Mouse (Mus musculus) left cerebral cortex, adult 18-20 months (tissue): ENCODE measurements around the gene Hpn. TPM values are rescaled to one million over a fixed set of nuclear protein-coding genes. Genes with fewer than 3 reads are reported as not detected.

Experiments
- DNase-seq, 2 experiments: peaks; one replicate each; pipeline ENCODE4 v3.0.0; 2021 to 2022; ENCODE audit warnings: low spot score in 2 of 2, mixed read lengths in 1 of 2
- total RNA-seq, 2 experiments: library from RNA; stranded (reverse); gene quantifications; 2 replicates each; pipeline ENCODE4 v1.2.3; 2021

Hpn gene
- total RNA-seq, 2 experiments from 2014 or later = 4.6 to 4.8 TPM

DNA sequence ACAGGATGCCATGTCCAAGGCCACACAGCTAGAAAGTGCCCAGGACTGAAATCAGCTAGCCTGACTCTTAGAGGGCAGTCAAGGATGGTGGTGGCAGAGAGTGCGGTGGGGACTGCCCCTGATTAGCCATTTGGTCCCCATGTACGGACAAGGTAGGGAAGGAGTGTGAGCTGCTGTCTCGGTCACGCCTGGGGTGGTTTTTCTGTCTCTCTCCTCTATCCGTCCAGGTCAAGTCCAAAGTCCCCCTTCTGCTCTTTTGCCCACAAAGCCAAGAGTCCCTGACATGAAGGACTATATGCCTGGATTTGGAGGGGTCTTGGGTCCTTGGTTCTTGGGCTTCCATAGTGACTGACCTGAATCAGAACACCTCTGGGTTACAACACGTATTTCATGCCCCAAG, 1.3 kb downstream of the Hpn start:
- no peak for DNase-seq

- no peak for DNase-seq
Observed at GRCm38 (mm10) chr7:31112036-31112435, 3.1 kb downstream of the Hpn start.

- DNase-seq = no peak
Observed at GRCm38 (mm10) chr7:31110861-31111385, 4.2 kb downstream of the Hpn start.

GRCm38 (mm10) chr7:31109796-31110195, 5.3 kb downstream of the Hpn start:
- no peak for DNase-seq

- no peak for DNase-seq
Observed at GRCm38 (mm10) chr7:31109091-31109490, 6.0 kb downstream of the Hpn start.

GRCm38 (mm10) chr7:31107781-31108180, 7.3 kb downstream of the Hpn start:
- DNase-seq = no peak

DNA sequence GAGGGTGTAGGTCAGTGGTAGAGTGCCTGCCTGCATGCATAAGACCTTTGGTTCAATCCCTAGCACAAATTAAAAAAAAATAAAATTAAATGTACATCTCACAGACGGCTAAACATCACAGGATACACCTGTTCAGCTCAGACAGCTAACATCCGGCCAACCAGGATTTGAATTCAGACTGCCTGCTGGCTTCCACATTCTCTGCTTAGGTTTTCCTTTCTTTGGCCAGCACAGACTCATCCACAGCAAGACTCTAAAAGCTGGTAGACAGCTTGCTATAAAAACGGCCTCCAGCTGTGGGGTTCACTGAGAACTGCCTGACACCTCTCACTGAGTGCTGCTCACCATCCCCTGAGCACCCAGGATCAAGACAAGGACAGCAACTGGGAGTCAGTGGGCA, 8.9 kb downstream of the Hpn start:
- no peak for DNase-seq

DNA sequence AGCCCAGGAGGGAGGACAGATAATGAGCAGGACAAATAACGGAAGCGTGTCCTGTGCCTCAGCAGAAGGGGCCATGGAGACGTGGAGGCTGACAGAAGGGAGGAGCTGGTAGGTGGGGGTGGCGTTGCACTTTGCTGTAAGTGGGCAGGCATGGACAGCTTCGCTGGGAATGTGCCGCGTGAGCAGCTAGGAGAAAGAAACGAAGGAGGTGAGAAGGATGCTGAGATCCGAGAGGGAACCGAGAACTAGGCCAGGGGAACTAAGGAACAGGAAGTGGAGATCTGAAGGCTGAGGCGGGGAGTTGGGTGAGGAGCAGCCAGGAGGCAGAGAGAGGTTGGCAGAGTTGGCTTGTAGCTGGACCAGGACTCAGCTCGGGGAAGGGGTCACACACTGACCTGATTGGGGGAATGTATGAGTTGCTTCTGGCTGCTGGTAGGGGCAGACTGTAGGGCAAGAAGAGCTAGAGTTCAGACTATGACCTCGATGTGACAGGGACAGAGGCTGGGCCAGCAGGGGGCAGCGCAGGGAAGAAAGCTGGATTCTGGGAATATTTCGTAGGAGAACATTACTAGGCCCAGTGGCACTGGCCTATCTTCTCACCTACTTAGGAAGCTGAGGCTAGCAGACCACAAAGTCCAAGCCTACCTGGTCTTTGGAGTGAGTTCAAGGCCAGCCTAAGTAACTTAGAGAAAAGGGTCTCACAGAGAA, 9.9 kb downstream of the Hpn start:
- DNase-seq = peak; percentile 60 to 78

DNA sequence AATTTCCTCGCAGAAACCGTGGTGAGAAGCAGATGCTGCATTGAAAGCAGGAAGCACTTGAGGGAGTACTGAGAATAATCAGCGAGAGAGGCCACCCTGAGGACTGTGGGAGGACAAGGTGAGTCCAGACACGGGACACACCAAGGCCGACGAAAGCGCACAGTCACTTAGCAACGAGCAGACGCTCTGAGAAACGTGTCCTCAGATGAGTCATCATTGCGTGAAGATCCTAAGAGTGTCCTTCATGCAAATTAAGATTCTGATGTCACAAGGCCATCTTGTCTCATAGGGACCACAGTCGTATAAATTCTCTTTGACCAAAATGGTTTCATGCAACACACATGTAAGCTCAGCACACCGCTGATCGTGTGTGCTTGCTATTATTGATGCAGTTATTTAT, 14.3 kb downstream of the Hpn start:
- DNase-seq = no peak

- no peak for DNase-seq
Observed at GRCm38 (mm10) chr7:31099612-31099982, 15.5 kb downstream of the Hpn start.

GRCm38 (mm10) chr7:31098697-31099611, 16.1 kb downstream of the Hpn start:
- no peak for DNase-seq

GRCm38 (mm10) chr7:31097583-31098248, 17.4 kb downstream of the Hpn start:
- peak; percentile 92 to 95 for DNase-seq

DNA sequence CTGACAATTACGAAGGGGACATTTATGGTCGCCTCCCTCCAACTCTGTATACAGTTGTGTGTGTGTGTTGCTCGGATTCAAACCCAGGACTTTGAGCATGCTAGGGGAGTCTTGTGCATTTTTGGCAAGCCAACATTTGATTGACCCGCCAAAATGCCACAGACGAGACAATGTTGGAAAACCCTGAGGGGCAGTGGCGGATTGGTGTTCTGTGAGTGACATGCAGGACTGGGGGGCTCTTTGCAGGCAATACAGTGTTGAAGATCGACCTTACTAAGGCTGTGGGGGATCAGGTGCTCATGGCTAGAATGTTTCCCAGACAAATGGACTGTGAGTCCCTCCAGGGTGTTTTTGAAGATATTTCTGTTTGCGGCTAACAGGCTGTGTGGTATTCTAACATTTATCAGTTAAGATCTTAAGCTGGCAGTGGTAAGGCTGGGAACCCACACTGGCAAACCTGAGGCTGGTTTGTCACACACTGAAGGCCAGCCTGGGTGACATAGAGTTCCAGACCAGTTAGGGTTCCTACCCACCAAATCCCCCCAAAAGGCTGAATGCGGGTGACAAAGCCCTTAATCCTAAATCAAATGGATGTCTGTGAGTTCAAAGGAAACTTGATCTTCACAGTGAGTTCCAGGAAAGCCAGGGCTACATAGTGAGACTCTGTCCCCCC, 18.1 kb downstream of the Hpn start:
- no peak for DNase-seq

DNA sequence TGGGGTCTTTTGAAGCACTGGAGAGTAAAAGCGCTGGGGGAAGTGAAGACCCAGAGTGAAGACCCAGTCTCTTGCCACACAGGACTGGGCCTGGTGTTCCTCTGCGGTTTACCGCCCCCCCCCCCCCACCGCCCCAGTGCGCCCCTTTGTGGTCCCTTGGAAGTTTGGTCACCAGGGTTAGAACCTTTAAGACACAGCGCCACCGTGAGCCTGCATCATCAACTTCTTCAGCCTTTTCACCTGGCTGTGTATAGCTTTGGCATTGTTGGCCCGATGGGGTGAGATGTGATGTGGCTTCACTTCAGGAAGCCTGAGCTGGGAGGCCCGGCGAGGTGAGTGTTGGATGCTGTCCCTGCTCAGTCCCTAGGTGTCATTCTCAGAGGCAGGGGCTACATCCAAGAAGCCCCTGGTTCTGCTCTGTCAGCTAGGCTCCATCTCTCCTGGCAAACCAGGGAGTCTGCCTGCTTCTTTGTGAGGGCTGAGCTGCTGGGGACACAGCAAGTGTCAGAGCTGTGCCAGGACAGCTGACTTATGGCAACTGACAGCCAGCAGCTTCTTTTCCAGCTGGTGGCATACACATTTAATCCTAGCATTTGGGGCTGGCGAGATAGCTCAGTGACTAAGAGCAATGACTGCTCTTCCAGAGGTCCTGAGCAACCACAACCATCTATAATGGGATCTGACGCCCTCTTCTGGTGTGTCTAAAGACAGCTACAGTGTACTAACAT, 20.2 kb downstream of the Hpn start:
- no peak for DNase-seq

DNA sequence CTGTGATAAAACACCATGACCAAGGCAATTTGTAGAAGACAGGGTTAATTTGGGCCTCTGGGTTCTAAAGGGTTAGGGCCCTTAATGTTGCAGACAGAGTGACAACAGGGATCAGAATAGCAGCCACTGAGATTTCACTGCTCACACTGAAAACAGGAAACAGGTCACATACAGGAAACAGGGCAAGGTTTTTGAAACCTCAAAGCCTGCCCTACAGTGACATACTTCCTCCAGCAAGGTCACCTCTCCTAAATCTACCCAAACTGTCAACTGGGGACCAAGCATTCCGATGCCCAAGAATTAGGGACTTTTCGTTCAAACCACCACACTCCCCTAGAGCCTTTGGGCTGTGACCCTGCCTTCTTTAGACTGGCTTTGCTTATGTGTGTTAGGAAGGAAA, 25.4 kb downstream of the Hpn start:
- no peak for DNase-seq

GRCm38 (mm10) chr7:31088206-31088605, 26.9 kb downstream of the Hpn start:
- no peak for DNase-seq

GRCm38 (mm10) chr7:31087262-31087661, 27.8 kb downstream of the Hpn start:
- DNase-seq = no peak

DNA sequence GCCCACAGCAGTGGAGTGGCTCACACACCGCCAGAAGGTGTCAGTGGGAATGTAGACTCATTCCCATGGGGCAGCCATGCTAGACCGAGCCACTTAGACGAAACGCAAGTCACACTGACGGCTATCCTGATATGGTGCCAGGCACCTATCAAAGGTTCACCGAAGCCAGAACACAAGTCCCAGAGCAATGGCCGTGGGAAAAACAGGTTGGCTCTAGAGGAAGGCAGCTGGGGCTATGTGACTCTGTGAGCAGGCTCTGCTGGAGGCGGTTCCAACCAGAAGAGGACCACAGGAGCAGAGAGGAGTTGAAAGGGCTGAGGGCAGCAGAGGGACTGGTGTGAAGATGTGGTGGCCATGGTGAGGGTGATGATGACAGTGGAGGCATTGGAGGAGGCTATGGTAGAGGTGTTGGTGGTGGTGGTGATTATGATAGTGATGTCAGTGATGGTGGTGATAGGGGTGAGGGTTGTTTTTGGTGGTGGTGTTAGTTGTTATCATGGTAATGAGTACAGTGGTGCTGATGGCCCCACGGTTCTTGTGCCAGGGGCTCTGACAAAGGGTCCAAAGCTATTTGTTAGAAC, 28.8 kb downstream of the Hpn start:
- no peak for DNase-seq

- peak; percentile 26 to 30 for DNase-seq
Observed at GRCm38 (mm10) chr7:31085171-31085570, 29.9 kb downstream of the Hpn start.

DNA sequence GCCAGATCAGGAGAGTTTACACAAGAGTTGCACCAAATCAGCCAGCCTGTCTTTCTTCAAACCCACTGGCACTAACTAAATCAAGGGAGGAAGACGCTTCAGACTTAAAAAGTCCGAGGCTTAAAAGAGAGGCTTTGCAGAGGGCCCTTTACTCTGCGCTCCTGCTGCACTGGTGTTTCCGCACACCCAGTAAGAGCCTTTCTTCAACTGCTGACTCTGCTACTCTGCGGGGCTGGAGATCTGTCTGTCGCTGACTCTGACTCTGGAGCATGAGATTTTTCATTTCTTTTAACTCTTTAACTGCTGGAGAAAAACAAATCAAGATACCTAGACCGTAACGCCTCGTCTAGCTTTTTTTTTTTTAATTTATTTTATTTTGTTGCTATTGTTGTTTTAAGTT, 30.9 kb downstream of the Hpn start:
- DNase-seq = no peak
